8 mouse cellular contexts compared by ENCODE assay signal in genomic region chr15:12118432-12119128, GRCm38 (mm10). TPM values are rescaled to one million over a fixed set of nuclear protein-coding genes. Genes with fewer than 3 reads are reported as not detected.
DNase-seq lines count a peak whose midpoint lies in the region; ATAC-seq lines count a peak whose summit lies in the region.

No protein-coding gene starts in this region.

- H3K4me3 ChIP-seq in forebrain, embryonic 13.5 days, result peak overlapping the region; percentile 82
- H3K4me3 ChIP-seq in hindbrain, embryonic 15.5 days, result peak overlapping the region; percentile 98
- H3K4me3 ChIP-seq in liver, embryonic 12.5 days, result peak overlapping the region; percentile 97

- H3K27ac ChIP-seq in forebrain, embryonic 13.5 days, result peak overlapping the region; percentile 89
- peak overlapping the region; percentile 89 for H3K27ac ChIP-seq in hindbrain, embryonic 15.5 days (replicated peaks)
- H3K27ac ChIP-seq in liver, embryonic 12.5 days, result peak overlapping the region; percentile 90

- H3K4me1 ChIP-seq in forebrain, embryonic 13.5 days, result peaks cover 15% of the 10 kb centered on the region
- H3K4me1 ChIP-seq in hindbrain, embryonic 15.5 days (replicated peaks), result peaks cover 26% of the 10 kb centered on the region
- peaks cover 45% of the 10 kb centered on the region for H3K4me1 ChIP-seq in liver, embryonic 12.5 days

- H3K27me3 ChIP-seq in forebrain, embryonic 13.5 days, result no peaks in the 10 kb centered on the region
- no peaks in the 10 kb centered on the region for H3K27me3 ChIP-seq in hindbrain, embryonic 15.5 days
- no peaks in the 10 kb centered on the region for H3K27me3 ChIP-seq in liver, embryonic 12.5 days (replicated peaks)

- peak overlapping the region; percentile 82 for H3K4me2 ChIP-seq in forebrain, embryonic 13.5 days
- H3K4me2 ChIP-seq in hindbrain, embryonic 15.5 days, result peak overlapping the region; percentile 85
- peak overlapping the region; percentile 80 for H3K4me2 ChIP-seq in liver, embryonic 12.5 days

- 0 out of 2 replicates have a peak, but pooled peaks have one; percentile 4 for ATAC-seq in cerebellum, adult (ENCODE audit: insufficient number of reproducible peaks, low FRiP score, low TSS enrichment)
- ATAC-seq in forebrain, embryonic 13.5 days, result peak; percentile 52
- ATAC-seq in hindbrain, embryonic 15.5 days (ENCODE audit: low FRiP score, low read depth), result peak; percentile 48
- ATAC-seq in liver, embryonic 12.5 days, result peak; percentile 75

- H3K36me3 ChIP-seq in forebrain, embryonic 13.5 days (ENCODE audit: poor library complexity, severe bottlenecking), result no peaks in the 10 kb centered on the region
- no peaks in the 10 kb centered on the region for H3K36me3 ChIP-seq in hindbrain, embryonic 15.5 days
- H3K36me3 ChIP-seq in liver, embryonic 12.5 days, result peaks cover 15% of the 10 kb centered on the region

- peak; percentile 44 for DNase-seq in ovary, adult 18-20 months (ENCODE audit: low spot score)
- DNase-seq in ovary, postnatal 10 days (ENCODE audit: low spot score), result no peak
- DNase-seq in neural tube, embryonic 10.5 days (ENCODE audit: extremely low spot score, low spot score), result peak; percentile 77
- peak; percentile 76 for DNase-seq in testis, postnatal 14 days (ENCODE audit: low spot score)

- no peaks in the 10 kb centered on the region for H3K9me3 ChIP-seq in forebrain, embryonic 13.5 days (replicated peaks)
- no peaks in the 10 kb centered on the region for H3K9me3 ChIP-seq in hindbrain, embryonic 15.5 days
- H3K9me3 ChIP-seq in liver, embryonic 12.5 days (replicated peaks), result no peaks in the 10 kb centered on the region

- WGBS in forebrain, embryonic 13.5 days, result under 1% methylated on average over 40 of the region's 61 CpGs
- WGBS in hindbrain, embryonic 15.5 days, result under 1% methylated on average over 53 of the region's 61 CpGs
- WGBS in liver, embryonic 12.5 days (ENCODE audit: insufficient replicate concordance), result under 1% methylated on average over 43 of the region's 61 CpGs

- H3K9ac ChIP-seq in forebrain, embryonic 13.5 days, result peak overlapping the region; percentile 96
- peak overlapping the region; percentile 94 for H3K9ac ChIP-seq in hindbrain, embryonic 15.5 days
- H3K9ac ChIP-seq in liver, embryonic 12.5 days, result peak overlapping the region; percentile 99

RNA-seq across cellular contexts. Expression of gene Zfr, which starts 0.9 kb away (rescaled TPM):
- polyA plus RNA-seq in forebrain, embryonic 13.5 days (2015; fragmentation: Nextera tagmentation; extraction: Ambion mirVana), result 119 and 133 TPM in 2 replicates
- 153 and 165 TPM in 2 replicates for polyA plus RNA-seq in hindbrain, embryonic 15.5 days (2015; fragmentation: Nextera tagmentation; extraction: Ambion mirVana)
- 55.4 and 56.3 TPM in 2 replicates for polyA plus RNA-seq in liver, embryonic 12.5 days (2016; fragmentation: Nextera tagmentation; extraction: Ambion mirVana)

Comparison
In these comparisons a context has a peak if more than half of its experiments do, and no peak if none do; other contexts are left out.
1. ATAC-seq: peak in every context shown above with its lines; median percentile 75 in liver, embryonic 12.5 days; 52 in forebrain, embryonic 13.5 days; 48 in hindbrain, embryonic 15.5 days; 4 in cerebellum, adult.